Mouse (Mus musculus): ENCODE measurements at regions not wholly inside any gene's neighbourhood (a gene's known extent, or its start where the extent isn't known, plus 50 kb on each side); places are given as distances from the start of the nearest gene placed in this dataset.

DNA sequence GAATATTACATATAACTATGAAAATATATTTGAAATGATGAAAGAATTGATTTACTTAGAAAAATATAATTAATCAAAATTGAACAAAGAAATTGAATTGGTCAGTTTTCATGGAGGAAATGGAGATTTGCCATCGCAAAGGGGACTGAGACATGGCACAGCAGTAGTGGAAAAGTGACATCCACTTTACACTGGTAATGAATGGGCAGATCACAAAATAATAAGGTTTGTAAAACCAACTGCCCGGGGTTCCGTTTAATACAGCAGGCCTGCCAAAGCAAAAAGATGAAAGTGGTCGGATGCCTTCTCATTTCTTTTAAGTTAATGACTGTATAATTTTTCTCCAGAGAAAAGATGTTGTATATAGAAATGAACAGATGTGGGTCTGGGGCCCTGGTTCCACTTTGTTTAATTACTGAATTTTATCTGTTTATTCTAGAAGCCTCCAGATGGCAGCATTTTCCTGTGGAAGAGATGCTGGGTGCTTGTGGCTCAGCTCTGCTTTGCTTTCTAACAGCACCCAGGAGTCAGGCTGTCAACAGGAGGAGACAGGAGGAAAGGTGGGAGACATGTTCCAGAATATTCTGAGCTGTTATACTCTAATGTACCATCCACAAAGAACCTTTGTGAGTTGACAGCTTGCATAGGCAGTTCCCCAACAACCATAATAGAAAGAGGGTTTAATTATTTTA, 75.6 kb upstream of the Fbxl17 start:
- no peak for DNase-seq (ENCODE audit: low read depth, low spot score)

DNA sequence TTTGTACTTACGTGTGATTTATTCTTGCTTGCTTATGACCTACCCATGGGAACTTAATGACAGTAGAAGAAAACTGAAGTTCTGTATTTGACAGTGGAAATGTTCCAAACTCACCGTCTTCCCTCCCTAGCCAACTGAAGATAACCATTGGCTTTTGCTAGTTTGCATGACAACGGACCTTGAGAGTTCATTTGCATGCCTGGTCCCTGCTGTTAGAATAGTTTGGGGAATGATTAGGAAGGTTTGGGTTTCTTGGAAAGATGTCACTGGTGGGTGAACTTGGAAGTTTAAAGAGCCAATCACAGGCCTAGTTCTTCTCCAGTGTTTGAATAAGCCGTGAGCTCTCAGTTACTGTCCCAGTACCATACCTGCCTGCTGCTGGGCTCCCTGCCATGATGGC, 83.1 kb upstream of the Fbxl17 start:
- no peak for DNase-seq (ENCODE audit: low read depth, low spot score)

DNA sequence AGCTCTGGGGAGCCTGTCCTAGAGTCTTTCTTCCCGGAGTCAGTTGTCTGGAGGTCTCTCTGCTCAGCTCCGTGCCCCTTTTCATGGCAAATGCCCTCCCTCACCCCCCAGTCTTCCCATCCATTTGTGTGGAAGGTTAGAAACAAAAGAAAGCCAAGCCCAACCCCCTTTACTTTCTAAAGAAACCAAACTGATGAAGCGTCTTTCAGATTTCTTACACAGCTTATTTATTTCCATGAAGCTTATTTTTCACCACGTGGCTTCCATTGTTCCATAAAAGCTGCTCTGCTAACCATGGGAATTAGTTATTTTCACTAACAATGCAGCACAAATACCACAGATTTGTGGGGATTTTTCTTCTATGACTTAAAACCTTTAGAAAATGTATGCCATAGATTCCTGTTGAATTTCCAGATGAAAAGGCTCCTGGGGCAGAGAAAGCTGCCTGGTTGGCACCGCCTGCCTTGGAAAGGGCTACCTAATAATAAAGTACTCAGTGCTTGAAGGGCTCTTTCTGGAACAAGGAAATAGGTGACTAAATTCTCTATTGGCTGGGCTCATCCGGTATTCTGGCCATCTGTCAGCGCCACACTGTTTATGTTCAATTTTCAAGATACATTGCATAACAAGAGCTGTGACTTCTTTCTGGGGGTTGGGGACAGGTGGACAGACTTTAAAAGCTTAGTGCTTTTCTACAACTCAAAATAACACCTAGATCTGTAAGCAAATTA, 107.4 kb upstream of the Fbxl17 start:
- DNase-seq (ENCODE audit: low read depth, low spot score) = no peak

DNA sequence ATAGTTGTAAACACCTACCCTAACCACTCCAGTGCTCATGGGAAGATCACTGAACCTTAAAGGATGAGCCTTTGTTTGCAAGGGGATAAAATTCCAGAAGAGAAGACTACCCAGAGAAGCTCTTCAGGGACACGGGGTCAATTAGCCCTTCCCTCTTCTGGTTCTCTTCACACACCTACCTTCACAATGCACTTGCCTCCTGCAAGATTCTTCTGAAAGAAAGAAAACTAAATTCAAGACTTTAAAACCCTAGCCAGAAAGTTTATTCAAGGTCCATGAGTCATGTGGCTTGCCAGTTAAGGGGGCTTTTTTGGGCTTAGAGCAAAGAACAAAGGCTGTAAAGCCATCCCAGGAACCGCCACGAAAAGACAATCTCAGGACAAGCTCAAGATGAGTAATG, 122.9 kb upstream of the Fbxl17 start:
- no peak for DNase-seq (ENCODE audit: low read depth, low spot score)

DNA sequence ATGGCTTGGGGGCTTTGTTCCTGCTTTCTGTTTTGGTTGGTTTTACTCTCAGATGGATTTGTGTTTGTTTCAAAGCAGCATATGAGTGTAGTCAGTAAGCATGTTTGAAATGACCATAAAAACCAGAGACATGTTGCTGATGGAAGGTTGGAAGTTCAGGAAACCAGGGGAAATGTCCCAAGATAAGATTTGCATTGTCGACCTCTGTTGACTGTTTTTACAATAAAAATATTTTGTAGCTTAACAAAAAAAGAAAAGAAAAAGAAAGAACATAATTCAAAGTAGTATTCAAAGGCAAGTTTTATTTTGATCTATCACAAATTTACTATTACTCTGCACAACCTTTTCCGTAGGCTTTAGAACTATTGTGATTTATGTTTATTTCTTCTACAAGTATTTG, 137.8 kb upstream of the Fbxl17 start:
- no peak for DNase-seq (ENCODE audit: low read depth, low spot score)

DNA sequence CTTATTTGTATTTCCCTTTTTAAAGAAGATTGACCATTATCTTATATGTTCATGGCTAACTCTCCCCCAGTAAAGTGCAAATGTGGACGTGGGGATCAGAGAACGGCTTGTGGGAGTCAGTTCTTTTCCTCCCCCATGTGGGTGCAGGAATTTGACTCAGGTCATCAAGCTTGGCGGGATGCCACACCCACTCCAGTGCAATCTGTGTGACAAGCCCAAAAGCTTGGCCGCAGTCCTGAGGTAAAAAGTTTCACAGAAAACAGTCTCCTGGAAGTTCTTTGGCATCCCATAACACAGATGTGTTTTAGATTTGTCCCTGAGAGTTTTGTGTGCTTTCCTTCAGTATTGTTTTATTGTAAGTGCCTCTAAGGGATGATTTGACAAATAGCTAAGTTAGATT, 144.6 kb upstream of the Fbxl17 start:
- DNase-seq (ENCODE audit: low read depth, low spot score) = no peak

DNA sequence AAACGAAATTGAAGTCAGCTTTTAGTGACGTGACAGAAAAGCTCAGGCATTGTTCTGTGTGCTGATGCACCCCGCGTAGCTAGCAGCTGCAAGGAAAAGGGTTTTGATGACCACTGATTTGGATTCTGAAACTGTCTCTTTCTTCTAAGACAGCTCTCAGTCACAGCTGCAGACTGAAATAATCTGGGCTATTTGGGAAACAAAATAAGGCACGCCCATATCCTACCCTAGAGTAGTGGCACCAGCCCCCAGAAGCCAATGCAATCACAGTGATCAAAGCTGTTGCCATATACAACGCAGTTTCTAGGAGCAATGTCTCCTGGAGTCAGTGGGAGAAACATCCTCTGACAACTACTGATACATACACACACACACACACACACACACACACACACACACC, 157.9 kb upstream of the Fbxl17 start:
- DNase-seq (ENCODE audit: low read depth, low spot score) = no peak

DNA sequence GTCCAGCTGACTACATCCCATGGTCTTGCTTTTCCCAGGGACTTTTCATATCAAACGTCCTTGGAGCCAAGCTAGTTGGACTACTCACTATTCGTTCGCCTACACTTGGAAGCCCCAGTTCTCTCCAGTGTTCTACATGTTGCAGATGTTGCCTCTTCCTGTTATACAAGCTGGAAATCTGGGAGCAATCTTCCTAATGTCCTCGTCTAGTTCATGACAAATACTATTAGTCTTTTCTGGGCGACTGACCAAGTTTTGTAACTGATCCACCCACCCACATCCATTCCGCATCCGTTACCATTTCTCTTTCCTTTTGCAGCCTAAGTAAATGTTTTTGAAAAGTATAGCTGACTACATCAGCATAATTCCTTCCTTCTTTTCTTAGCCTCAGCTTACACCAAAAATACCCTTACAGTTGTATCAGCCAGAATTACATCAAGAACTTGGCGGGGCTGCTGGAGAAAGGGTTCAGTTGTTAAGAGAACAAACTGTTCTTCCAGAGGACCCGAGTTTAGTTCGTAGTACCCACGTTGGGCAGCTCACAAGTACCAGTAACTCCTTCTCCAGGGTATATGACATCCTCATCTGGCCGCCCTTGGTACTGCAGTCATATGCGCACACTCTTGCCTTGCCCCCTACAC, 161.1 kb upstream of the Fbxl17 start:
- no peak for DNase-seq (ENCODE audit: low read depth, low spot score)

DNA sequence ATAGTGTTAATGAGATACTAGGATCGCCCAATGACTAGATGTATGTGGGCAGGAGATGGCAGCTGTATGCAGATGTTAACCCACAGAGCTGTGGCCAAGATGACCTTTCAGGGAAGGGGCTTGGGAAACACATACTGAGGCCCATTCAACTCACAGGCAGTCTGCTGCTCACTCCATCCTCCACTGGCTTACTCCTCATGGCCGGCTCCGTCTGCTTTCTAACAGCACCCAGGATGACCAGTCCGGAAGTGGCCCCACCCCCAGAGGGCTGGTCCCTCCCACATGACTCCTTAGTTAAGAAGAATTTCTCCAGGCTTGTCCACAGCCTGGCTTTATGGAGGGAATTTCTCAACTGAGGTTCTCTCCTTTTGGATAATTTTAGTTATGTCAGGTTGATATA, 161.8 kb upstream of the Fbxl17 start:
- DNase-seq (ENCODE audit: low read depth, low spot score) = no peak

DNA sequence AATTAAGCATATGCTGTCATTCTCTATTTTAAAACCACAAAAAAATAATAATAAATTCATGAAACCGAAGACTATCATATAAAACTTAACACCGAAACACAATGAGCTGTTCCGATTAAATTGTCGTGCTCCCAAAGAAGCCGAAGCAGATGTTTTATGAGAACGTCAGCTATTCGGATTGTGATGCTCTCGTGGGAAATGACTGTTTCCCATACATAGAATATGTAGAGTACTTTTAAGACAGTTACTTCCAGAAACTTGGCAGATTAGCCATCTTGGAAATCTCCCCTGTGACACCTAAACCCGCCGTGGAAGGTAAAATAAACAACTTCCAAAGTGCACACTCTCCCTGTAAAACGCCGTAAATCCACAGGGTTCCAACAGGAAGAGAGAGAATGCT, 162.4 kb upstream of the Fbxl17 start:
- DNase-seq (ENCODE audit: low read depth, low spot score) = no peak

DNA sequence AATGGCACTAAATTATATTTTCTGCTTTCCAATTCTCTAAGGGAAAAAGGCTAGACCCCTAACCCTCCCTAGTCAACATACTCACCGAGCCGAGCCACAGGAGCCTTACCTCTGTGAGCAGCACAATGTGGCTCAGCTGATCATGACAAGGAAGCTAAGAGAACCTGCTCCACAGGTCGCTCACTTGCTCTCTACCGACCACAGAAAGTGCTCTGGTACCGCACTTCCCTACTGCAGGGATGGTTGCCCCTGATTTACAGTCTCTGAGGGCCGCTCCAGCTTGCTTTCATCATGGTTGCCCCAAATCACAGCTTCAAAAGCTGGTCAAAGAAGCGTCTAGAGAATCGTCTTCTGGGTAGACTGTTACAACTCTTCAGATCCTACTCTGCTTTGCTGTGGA, 177.0 kb upstream of the Fbxl17 start:
- DNase-seq (ENCODE audit: low read depth, low spot score) = no peak

DNA sequence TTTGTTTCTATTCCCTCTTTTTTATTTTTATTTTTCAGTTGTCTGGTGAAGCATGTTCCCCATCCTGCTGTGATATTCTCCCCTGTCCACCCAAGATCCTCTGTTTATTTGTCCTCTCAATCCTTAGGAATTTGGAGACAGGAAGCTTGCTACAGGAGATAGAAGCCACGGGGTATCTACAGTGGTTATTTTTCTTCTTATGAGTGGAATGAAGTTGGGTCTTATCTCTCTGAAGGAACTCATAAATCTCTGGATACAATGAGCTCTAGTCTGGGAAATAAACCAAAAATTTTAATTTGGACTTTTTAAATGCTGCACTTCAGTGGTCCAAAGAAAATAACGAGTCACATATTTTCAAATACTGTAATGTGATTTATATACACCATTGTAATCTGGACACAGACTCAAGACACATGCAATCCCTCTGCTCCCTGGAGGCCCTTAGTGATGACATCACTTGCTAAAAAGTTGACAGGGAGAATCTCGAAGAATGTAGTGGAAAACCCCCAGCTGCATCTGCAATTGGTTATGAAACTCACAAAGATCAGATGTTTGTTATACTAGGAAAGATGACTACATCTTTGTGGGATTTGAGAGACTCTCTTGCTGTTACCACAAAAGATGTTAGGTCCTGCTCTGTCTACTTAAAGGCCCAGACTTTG, 178.3 kb upstream of the Fbxl17 start:
- no peak for DNase-seq (ENCODE audit: low read depth, low spot score)

DNA sequence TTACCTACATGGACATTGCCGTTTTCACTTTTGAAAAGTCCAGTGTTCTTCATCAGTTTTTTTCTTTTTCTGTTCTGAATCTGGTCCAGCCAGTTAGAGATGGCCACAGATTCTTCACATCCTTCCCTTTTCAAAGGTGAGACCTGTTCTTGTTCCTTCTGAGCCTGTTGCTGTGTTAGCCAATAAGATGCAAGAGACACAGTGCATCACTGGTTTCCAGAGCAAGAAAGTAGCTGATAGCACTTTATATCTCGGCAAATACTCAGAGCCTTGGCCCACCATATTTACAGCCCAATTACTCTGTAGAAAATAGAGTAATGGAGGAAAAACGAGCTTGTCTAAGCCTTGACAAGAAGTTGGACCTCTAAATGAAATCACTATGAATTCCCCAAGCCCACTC, 180.7 kb upstream of the Fbxl17 start:
- DNase-seq (ENCODE audit: low read depth, low spot score) = no peak

DNA sequence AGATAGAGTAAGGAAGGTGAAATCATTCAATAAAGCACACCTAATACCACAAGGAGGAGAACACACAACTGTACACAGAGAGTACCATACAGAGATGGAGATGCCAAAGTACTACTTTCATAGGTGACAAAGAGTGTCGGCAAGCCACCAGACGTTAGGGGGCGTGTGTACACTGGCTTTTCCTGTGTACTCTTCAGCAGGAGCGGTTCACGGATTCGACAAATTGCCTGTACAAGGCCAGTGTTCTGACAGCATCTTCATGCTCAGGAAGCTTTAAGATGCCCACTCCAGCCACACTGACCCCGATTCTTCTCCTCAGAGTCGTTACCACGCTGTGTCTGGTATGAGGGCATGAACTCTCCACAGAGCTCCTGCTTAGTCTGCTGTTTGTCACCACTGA, 179.5 kb upstream of the Fer start:
- DNase-seq (ENCODE audit: low read depth, low spot score) = no peak

DNA sequence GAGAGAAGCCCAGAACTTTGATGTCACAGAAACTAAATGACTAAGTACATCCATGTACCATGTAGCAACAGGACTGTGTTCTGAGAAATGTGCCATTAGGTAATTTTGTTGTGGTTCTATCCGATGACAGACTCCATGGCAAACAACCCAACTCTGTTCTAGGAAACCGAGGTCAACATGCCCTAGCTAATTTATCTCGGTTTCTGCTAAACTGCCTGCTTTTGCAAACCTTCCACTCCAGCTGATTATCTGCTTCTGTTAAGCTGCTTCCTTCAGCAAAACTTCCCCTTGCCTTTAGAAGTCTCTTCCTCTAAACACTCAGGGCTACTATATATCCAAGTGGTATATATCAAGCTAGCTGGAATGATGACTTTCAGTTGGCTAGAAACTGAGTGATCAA, 178.8 kb upstream of the Fer start:
- no peak for DNase-seq (ENCODE audit: low read depth, low spot score)

DNA sequence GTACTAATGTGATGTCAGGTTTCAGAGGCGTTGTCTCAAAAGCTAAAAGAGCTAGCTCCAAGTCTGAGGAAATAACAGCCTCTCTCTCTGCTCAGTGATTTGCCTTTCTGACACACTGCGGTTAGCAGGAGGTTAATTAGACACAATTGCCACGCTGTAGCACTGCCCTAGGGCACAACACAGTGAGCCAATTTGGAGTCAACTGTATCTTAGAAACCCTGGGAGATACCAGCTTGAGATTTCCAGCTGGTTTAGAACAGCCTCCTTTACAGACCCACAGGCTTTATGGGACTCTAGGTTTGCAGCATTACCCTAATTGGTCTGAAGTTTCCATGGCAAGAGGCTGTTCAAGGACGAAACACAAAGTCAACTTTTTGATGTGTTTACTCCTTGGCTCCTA, 176.9 kb upstream of the Fer start:
- DNase-seq (ENCODE audit: low read depth, low spot score) = no peak

DNA sequence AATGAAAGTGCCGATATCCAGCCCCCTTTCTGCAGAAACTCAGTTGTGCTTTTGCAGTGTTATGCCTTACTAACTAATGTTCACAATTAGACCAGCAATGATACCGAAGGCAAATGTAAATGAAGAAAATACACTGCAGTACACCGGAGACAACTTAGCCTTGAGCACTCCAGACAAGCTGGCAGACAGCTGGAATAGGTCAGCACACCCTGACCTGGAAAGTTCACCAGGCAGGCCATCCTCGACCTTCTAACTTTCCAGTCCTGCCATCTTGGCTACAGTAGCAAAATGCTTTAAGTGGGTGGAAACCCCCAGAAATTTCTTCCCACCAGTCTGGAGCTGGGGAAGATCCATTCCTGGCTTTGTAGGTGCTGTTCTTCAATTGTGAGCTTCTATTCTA, 176.5 kb upstream of the Fer start:
- no peak for DNase-seq (ENCODE audit: low read depth, low spot score)

DNA sequence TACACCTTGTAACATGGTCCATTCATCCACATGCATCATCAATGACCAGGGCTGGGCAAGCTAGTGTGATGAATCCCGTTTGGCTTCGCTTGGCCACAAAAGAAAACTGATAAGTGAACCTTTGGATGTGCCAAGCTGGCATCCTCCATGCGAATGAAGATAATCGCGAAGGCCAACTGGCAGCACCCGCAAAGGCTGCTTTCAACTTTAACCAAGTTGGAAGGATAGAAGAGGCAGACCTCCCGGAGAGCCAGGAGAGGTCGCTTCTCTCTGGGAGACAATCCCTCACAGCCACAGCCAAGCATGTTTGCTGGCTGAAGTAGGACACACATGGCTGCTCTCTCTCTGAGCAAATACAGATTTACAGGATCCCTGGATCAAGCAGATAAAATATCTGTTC, 173.6 kb upstream of the Fer start:
- DNase-seq (ENCODE audit: low read depth, low spot score) = no peak

DNA sequence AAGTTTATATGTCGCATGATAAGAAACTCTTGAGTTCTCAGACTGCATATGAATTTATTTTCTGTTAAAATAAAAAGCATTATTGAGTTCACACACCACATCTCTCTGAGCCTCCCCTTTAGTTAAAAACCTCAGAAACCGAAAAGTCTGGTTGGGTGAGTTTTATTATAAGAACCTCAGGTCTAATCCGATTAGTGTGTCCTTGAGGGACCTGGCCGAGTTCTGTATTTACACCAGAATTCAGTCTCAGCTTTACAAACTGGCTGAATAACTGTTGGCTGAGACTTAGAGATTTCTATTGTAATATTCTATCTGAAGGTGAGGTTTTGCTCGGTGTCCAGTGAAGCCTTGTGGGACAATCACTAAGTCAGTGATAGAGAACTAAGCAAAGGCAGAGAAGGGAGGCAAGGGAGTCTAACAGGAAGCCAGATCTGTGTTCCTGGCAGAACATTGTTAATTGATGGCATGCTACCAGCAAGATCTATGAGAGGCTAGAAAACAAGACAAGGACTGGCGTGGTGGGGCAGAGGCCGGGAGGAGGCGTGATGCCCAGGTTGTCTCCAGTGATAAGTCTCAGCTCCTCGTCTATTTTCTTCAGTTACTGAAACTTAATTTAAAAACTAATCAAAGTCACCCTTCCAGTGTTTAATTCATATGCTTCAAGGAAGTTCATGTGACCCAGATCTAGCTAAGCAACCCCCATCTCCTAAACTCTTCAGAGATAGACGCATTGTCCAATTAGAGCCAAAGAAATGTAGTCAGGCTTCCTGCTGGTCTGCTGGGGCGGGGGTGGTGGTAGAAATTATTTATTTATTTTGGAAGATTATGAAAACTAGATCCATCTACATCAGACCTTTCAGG, 171.8 kb upstream of the Fer start:
- DNase-seq (ENCODE audit: low read depth, low spot score) = no peak

DNA sequence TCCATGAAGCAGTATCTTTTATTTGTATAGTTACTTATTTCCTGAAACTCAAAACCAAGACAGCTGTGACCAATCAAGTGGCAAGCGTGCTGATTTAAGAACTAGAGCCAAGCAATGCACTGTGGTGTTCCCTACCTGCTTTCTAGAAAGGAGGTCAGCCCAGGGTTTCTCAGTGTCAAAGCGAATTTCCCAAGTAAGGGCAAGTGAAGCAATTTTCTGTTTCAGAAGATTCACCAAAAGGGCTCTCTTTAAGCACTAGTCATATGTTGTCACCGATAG, 171.2 kb upstream of the Fer start:
- DNase-seq (ENCODE audit: low read depth, low spot score) = no peak

DNA sequence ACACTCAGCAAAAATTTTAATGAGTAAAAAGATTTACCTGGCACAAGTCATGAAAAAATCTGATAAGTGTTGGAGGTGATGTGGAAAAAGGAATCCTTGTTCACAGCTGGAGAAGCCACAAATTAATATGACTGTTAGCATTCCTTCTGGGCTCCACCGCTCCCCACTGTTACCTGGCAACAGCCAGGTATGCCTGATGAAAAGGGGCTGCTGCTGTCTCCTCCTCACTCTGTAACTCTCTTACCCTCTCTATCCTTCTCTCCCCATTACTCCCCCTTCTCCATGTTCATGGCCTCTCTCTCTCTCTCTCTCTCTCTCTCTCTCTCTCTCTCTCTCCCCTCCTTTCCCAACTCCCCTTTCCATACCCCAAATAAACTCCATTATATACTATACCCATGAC, 169.6 kb upstream of the Fer start:
- no peak for DNase-seq (ENCODE audit: low read depth, low spot score)

DNA sequence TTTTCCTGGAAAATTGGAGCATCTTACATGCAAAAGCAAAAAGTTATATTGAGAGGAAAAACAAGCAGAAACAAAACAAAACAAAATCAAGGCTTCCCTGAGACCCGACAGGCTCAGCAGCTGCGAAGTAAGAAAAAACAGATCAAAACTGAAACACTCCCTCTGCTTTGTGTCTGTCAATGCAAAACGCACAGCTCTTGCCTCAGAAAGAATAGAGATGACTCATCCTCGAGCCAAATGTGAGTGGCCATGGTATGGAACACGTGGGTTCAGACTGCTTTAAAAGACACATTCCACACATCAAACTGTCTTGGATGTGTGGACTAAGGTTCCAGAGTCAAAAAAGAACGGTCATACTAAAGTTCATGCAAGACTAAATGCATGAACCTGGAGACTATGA, 163.3 kb upstream of the Fer start:
- DNase-seq (ENCODE audit: low read depth, low spot score) = no peak

Data from c-Kit-negative CD71-positive TER-119-positive erythroid progenitor cells, embryonic 14.5 days (primary cell).